Mouse (Mus musculus) embryonic stem cell, embryonic (primary cell): Measurements from ENCODE around the gene Mrpl50.

ENCODE experiments used
- CTCF ChIA-PET, 4 experiments: fragments of 300-600 bp in 2 of 4; fragments of 350-600 bp in 2 of 4; sonication (Branson Sonifier 250); formaldehyde crosslinking; loops; one replicate each; lab custom pipeline; 2022; ENCODE audit warnings: inconsistent platforms in 2 of 4; lab: Charles Lee
- POLR2A ChIA-PET, 4 experiments: fragments of 300-600 bp in 2 of 4; fragments of 350-600 bp in 2 of 4; sonication (Branson Sonifier 250); formaldehyde crosslinking; loops; one replicate each; lab custom pipeline; 2022; ENCODE audit warnings: antibody characterized with exemption in 4 of 4, inconsistent platforms in 1 of 4; lab: Charles Lee

The Mrpl50 gene

DNA sequence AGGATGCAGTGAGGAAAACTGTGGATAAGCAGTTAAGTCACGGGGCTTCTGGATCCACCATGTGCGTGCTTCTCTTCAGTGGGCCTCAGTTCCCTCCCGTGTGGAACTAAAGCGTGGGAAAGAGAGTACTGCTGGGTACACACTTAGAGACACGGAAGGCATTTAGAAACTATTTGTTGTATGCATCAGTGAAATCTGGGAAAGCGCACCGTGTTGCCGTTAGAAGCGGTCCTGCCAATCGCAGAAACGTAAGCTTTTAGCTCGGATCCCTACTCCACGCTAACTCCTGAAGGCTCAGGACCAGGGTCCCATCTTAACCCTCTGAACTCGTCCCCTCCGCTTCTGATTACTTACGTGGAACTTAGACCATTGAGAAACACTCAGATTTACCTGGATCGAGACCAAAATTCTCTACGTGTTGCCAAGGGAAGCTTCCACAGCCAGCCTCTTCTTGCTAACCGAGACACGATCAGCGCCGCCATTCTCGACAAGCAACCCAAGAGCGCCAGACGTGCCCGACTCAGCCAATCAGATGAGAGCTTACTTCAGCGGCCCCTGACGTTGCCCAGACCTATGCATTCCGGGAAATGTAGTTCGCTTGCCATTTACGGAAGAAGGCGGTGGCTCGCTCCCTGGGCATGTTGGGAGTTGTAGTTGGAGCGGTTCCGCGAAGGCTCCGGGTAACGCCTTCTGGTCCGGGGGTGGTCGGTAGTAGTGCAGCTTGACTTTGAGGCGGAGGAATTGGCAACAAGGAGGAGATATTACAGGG lies at the start of gene Mrpl50, which contains the start of gene Zfp189:
Mrpl50 (minus strand) TSS at position 522 of the 769 bp plus-strand sequence.
Zfp189 (plus strand) TSS at position 605 of the 769 bp plus-strand sequence.
- CTCF ChIA-PET, result interaction anchor here in 2 of 4 experiments (0.8 to 1.0 kb wide), 5 partner anchors 22 to 1241 kb away, joined by 3 to 6 read pairs (median 3); partner anchors contain the start of genes Erp44 (in 1 of the 2) and Invs (in 1 of the 2)
- POLR2A ChIA-PET, result interaction anchor here in 3 of 4 experiments (0.5 to 1.9 kb wide), 30 partner anchors 9 to 1047 kb away, joined by 3 to 29 read pairs (median 4); partner anchors contain the start of genes Rnf20 (in 3 of the 3), Baat (in 2 of the 3), Acnat1 (in 1 of the 3) and Tex10 (in 1 of the 3)

GRCm38 (mm10) chr4:49567613-49568012 lies 46.7 kb upstream of the Mrpl50 start:
- CTCF ChIA-PET, result interaction anchor here in 3 of 4 experiments (0.6 to 2.3 kb wide), 7 partner anchors 9 to 277 kb away, joined by 3 to 20 read pairs (median 5); no protein-coding TSS in a partner anchor
- POLR2A ChIA-PET, result interaction anchor here in 2 of 4 experiments (1.0 to 2.1 kb wide), 3 partner anchors 35 to 64 kb away, joined by 3 to 6 read pairs (median 3); partner anchors contain the start of gene Rnf20 (in 2 of the 2)

DNA sequence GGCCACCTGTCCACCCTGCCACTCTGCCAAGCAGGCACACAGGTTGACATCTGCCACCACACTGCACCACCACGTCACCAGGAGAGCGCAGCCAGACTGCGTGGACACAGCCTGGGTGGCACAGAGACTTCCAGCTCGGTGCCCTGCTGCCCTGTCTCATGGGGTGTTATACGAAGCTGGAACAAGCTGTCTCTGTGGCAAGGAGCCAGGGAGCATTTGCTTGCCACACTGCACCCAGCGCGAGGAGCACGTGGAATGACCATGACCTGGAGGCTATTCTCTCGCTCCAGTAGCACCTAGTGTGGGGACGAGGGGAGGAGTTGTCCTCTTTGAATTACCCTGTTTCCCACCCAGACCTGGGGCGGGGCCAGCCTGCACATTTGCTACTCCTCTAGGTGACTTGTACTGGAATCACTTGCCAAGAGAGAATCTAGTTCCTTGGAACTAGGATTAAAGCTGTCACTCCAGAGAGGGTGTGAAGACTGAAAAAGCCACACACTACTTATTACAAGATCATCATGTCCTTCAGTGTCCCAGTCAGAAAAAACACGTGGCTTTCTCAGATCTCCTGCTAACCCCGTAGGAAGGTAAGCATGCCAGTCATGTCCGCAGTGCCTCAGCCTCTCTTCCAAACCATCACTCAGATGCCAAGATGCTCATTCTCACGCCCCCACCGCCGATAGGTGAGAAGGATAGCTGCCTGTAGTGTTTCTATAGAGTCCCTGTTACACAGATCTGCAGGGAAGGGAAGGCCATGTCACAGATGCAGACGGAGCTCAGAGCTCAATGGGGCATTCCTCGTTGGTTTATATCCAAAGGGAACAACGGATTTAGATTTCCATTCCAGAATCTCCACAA lies 39.3 kb upstream of the Mrpl50 start:
- ChIA-PET POLR2A (interaction anchor here in 1 of 4 experiments (0.9 kb wide), 1 partner anchor 47 kb away, joined by 3 read pairs; no protein-coding TSS in a partner anchor), CTCF (no interaction called here)

DNA sequence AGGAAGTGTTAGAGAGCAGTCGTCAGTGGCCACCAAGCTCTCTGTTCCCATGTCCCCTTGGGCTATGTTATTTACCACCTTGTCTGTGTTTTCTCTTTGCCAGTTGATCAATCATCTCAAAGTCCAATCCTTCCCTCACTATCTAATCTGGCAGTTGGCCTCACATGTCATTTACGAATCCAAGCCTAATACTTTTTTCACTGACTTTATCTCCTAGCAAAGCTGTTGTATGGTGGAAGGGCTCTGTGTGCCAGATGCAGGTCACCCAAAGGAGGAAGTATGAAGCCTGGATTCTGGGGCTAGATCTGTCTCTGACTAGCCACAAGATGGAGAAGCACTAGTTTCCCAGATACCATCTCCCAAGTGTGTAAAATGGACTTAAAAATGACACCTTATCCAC lies 37.3 kb upstream of the Mrpl50 start:
- ChIA-PET POLR2A (no interaction called here), CTCF (no interaction called here)

- ChIA-PET CTCF (no interaction called here), POLR2A (no interaction called here)
Observed at GRCm38 (mm10) chr4:49557375-49557774, 36.5 kb upstream of the Mrpl50 start.

- POLR2A ChIA-PET, result interaction anchor here in 1 of 4 experiments (0.6 kb wide), 1 partner anchor 109 kb away, joined by 4 read pairs; no protein-coding TSS in a partner anchor
- CTCF ChIA-PET, result no interaction called here
Observed at GRCm38 (mm10) chr4:49553380-49553779, 32.5 kb upstream of the Mrpl50 start.

GRCm38 (mm10) chr4:49549383-49549782 lies 28.5 kb upstream of the Mrpl50 start, which contains the start of gene Aldob:
Aldob (minus strand) TSS chr4:49549546.
- CTCF ChIA-PET, result no interaction called here
- POLR2A ChIA-PET, result no interaction called here

DNA sequence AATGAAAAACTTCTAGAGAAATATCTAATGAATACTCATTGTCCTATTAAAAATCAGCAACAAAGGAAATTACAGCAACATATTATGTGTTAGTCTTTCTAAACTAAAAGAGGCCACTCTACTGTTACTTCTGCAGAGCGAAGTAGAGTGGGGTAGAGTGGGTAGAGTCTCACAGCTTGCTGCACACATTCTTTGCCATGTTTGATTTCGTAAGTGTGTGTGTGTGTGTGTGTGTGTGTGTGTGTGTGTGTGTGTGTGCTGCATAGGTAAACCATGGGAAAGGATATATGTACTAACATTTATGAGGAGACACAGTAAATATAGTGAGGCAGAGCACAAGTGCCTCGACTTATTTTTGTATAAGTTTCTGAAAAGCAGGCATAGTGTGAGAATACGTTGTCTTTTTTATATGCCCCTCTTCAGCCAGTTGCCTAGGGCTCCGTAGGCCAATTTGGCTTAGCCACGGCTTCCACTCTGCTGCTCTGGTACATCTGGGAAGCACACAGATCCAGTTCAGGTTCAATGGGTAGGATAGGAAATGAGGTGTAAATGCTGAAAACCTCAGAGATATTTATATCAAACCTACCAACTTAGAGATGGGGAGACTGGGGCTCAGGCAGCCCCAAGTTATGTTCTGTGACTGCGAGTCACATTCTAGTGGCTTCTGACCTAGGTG lies 26.8 kb upstream of the Mrpl50 start:
- POLR2A ChIA-PET, result no interaction called here
- CTCF ChIA-PET, result no interaction called here

DNA sequence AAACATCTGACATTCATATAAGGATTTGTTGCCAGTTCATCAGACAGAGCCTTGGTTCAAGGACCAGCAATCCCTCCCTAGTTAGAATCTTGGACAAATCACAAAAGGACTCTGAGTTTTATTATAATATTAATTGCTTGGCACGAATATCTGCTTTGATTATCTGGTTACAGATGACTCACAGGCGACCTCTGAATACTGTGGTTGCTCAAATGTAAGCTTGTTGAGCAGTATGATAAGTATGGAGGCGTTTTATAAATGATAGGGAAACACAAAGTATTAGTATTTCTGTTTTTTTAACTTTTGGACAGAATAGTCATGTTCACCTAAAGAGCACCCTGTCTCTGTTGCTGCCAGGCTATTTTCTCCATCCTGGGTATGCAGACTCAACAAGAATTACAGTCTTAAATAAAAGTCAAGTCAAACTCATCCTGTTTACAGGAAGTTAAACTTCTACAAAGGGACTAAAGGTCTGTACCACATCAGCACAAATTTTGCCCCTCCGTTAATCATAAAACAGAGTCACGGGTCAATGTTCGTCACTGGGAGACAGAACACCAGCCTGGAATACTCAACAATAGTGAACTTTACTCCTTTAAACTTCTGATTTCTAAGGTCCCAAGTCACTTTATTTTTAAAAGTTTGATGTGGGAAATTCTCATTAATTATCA lies 26.1 kb upstream of the Mrpl50 start:
- ChIA-PET CTCF (no interaction called here), POLR2A (no interaction called here)

GRCm38 (mm10) chr4:49546026-49546425 lies 25.1 kb upstream of the Mrpl50 start:
- ChIA-PET CTCF (no interaction called here), POLR2A (no interaction called here)

- ChIA-PET CTCF (no interaction called here), POLR2A (no interaction called here)
Observed at GRCm38 (mm10) chr4:49540966-49541365, 20.1 kb upstream of the Mrpl50 start.

- ChIA-PET CTCF (no interaction called here), POLR2A (no interaction called here)
Observed at GRCm38 (mm10) chr4:49539665-49540064, 18.8 kb upstream of the Mrpl50 start.

GRCm38 (mm10) chr4:49536671-49537070 lies 15.8 kb upstream of the Mrpl50 start:
- CTCF ChIA-PET, result no interaction called here
- POLR2A ChIA-PET, result interaction anchor here in 1 of 4 experiments (1.2 kb wide), 1 partner anchor 16 kb away, joined by 4 read pairs; the partner anchor contains the start of genes Mrpl50 and Zfp189

DNA sequence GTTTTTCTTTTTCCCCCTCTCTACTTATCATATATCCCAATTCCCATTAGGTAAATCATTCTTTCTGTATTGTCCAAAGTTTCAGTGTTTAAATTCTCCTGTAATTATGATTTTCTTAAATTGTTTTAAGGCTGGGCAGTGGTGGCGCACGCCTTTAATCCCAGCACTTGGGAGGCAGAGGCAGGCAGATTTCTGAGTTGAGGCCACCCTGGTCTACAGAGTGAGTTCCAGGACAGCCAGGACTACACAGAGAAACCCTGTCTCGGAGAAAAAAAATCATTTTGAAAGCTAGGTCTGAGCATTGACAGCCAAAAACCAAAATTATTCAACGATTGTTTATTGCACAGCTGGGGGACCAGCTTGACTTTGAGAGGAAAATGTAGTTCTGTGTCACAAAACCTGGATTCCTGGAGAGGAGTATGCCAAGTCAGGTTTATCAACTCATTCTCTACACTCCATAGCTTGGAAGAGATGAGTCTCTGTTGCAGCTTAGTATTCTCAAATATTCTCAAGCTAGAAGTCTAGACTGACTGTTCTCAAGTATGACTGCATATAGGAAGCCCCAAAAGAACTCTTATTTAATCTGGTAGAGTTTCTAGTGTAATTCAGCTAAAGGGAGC lies 14.9 kb upstream of the Mrpl50 start:
- POLR2A ChIA-PET, result interaction anchor here in 2 of 4 experiments (1.1 to 1.2 kb wide), 2 partner anchors 11 to 15 kb away, joined by 3 to 4 read pairs; partner anchors contain the start of genes Mrpl50 (in 1 of the 2) and Zfp189 (in 1 of the 2)

DNA sequence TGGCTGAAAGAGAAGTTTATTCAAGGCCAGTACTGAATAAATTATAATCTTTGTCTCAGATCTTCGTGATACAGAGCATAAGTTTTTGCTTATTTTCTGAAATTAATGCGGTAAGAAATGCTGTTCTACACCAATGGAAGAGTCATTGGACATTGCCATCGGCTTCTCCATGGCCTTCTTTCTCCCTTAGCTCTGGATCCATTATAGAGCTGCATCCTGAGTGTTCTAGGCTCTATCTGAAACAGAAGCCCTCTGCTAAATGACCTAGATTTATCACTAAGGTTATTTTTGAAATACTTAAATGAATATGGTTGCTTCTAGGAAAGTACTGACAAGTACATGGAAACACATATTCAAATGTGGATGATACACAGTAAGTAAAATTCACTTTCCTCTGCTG lies 14.1 kb upstream of the Mrpl50 start:
- CTCF ChIA-PET, result no interaction called here
- POLR2A ChIA-PET, result no interaction called here

More for the DNA sequence above, 14.9 kb upstream of the Mrpl50 start:
- CTCF ChIA-PET, result no interaction called here

DNA sequence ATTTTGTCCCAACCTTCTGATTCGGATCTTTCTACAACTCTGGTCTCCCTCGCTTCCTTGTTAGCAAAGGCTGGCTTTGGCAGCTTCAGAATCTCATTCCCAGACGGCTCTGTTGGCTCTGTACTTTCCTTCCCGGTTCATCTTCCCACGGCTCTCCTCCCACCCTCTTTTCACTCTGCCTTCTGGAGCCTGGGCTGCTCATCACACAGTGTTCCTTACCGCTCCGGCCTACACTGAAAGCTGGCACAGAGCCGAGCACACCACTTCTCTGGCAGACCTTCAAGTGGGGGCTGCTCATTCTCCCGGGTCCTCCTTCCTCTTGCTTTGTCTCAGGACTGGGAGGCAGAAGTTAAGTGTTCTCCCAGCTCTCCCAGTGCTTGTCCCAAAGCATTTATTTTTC lies 1.7 kb upstream of the Mrpl50 start:
- ChIA-PET POLR2A (no interaction called here), CTCF (no interaction called here)

- POLR2A ChIA-PET, result interaction anchor here in 3 of 4 experiments (0.5 to 1.9 kb wide), 26 partner anchors 8 to 153 kb away, joined by 3 to 29 read pairs (median 4); partner anchors contain the start of genes Rnf20 (in 3 of the 3), Baat (in 2 of the 3), Acnat1 (in 1 of the 3) and Tmem246 (in 1 of the 3)
- CTCF ChIA-PET, result interaction anchor here in 2 of 4 experiments (0.8 to 1.0 kb wide), 3 partner anchors 54 to 1242 kb away, joined by 3 to 4 read pairs (median 3); partner anchors contain the start of genes Erp44 (in 1 of the 2) and Invs (in 1 of the 2)
Observed at GRCm38 (mm10) chr4:49521346-49521745, 453 bp upstream of the Mrpl50 start.
